Mouse (Mus musculus) kidney, postnatal 0 days (tissue): ENCODE data around the gene Slc24a1. TPM values are rescaled to one million over a fixed set of nuclear protein-coding genes. Genes with fewer than 3 reads are reported as not detected.

Source experiments
- ATAC-seq: fragments of 200-750 bp; cut with Nextera tagmentation; replicated peaks from 2 replicates; pipeline ENCODE4 v1.8.0; 2017; ENCODE audit warnings: low read depth, moderate number of reproducible peaks, moderate TSS enrichment, moderate library complexity; ENCODE audit not compliant: low FRiP score
- DNase-seq: peaks from one replicate; pipeline ENCODE4 v3.0.0-alpha.2; 2016; ENCODE audit warnings: low spot score
- H3K27ac ChIP-seq: fragments of 300-500 bp; sonication (generic); 2 replicates; pipeline ENCODE4 v1.5.1; 2014; ENCODE audit warnings: mild to moderate bottlenecking
- H3K27me3 ChIP-seq: fragments of 300-500 bp; sonication (generic); 2 replicates; pipeline ENCODE4 v1.6.1; 2014; ENCODE audit warnings: low read length, mixed read lengths; ENCODE audit not compliant: insufficient read depth
- H3K36me3 ChIP-seq: fragments of 300-500 bp; sonication (generic); 2 replicates; pipeline ENCODE4 v1.6.1; 2014; ENCODE audit warnings: low read length, mixed read lengths; ENCODE audit not compliant: insufficient read depth
- H3K4me1 ChIP-seq: fragments of 300-500 bp; sonication (generic); replicated peaks from 2 replicates; pipeline ENCODE4 v1.6.1; 2014; ENCODE audit warnings: antibody characterized with exemption, low read length, mixed read lengths; ENCODE audit not compliant: insufficient read depth
- H3K4me2 ChIP-seq: fragments of 300-500 bp; sonication (generic); 2 replicates; pipeline ENCODE4 v1.6.1; 2014; ENCODE audit warnings: mild to moderate bottlenecking, low read length, moderate library complexity, mixed read lengths
- H3K4me3 ChIP-seq: fragments of 300-500 bp; sonication (generic); replicated peaks from 2 replicates; pipeline ENCODE4 v1.5.1; 2014; ENCODE audit warnings: low read depth, low read length
- H3K9ac ChIP-seq: fragments of 300-500 bp; sonication (generic); 2 replicates; pipeline ENCODE4 v1.6.1; 2014; ENCODE audit warnings: low read depth, low read length
- H3K9me3 ChIP-seq: fragments of 300-500 bp; sonication (generic); replicated peaks from 2 replicates; pipeline ENCODE4 v1.6.1; 2016; ENCODE audit warnings: low read length, inconsistent platforms, mixed read lengths
- CTCF ChIP-seq: IDR thresholded peaks from 2 replicates; pipeline ENCODE4 v1.5.1; 2016; ENCODE audit warnings: antibody characterized with exemption, low read depth, mild to moderate bottlenecking, moderate library complexity
- WGBS: fragments of 180-500 bp; shearing (Covaris S2); extraction: QIAGEN DNeasy Blood & Tissue Kit; methylation state at CpG from one replicate; pipeline ENCODE4 v1.1.7; 2014; 5-methylcytosine and 5-hydroxymethylcytosine counted together
- polyA plus RNA-seq: library from polyadenylated mRNA; unstranded; fragments of >200 nt; fragmentation: Nextera tagmentation; extraction: Ambion mirVana; gene quantifications from 2 replicates; pipeline ENCODE4 v1.2.1, GENCODE M21; 2015

Gene Slc24a1
- polyA plus RNA-seq, 1 experiment from 2014 or later: not detected

DNA sequence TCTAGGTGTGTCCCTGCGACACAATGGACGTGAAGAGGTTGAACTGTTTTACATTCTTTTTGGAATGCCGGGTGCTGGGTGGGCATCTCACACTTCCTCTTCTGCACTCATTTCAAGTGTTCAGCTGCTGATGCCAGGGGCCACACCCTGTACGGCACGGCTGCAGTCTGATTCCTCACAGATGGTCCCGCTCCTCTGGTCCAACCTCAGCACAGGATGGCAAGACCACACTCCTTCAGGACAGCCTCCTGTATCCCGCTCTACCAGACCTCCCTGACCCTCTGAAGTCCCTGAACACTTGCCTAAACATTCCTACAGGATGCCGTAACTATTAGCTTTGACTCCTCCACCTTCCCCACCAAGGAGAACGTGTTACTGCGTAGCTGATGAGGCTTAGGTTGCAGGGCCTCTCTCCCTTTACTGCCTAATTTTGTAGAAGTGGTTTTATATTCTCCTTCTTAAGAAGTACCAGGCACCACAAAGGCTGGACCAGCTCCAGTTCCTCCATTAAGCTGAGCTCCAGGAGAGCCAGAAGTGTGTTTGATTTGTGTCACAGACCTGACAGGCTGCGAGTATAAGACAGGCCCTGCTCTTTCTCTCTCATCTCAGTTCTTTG, 10.6 kb downstream of the Slc24a1 start:
- Histone ChIP-seq H3K9me3 (no peaks in the 10 kb centered on the region), H3K36me3 (no peaks in the 10 kb centered on the region), H3K27me3 (no peaks in the 10 kb centered on the region), H3K4me1 (0 out of 2 replicates have a peak, but pooled peaks cover 5% of the 10 kb centered on the region), H3K9ac (no peak overlapping the region), H3K27ac (no peak overlapping the region), H3K4me3 (no peak overlapping the region), H3K4me2 (no peak overlapping the region)
- ATAC-seq (no peak), DNase-seq (no peak)
- 47% methylated on average over 11 of the region's 11 CpGs for WGBS
- TF ChIP-seq CTCF: no peak

DNA sequence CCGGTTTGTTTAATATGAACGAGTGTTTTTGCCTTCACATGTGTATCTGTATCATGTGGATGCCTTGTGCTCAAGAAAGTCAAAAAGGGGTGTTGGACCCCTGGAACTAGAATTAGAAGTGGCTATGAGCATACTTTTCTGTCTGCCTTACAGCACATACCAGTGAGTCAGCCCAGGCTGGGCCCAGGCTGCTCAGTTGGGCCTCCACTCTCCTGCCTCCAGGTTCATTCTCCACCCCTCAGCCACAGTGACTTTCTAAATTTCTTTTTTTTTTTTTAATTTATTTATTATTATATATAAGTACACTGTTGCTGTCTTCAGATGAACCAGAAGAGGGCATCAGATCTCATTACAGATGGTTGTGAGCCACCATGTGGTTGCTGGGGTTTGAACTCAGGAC, 11.6 kb downstream of the Slc24a1 start:
- TF ChIP-seq CTCF: no peak
- Histone ChIP-seq H3K4me2 (no peak overlapping the region), H3K4me1 (0 out of 2 replicates have a peak, but pooled peaks cover 5% of the 10 kb centered on the region), H3K4me3 (no peak overlapping the region), H3K36me3 (no peaks in the 10 kb centered on the region), H3K9me3 (no peaks in the 10 kb centered on the region), H3K27me3 (no peaks in the 10 kb centered on the region), H3K27ac (no peak overlapping the region), H3K9ac (no peak overlapping the region)
- ATAC-seq (no peak), DNase-seq (no peak)
- WGBS: 84% methylated on average over 2 of the region's 2 CpGs

DNA sequence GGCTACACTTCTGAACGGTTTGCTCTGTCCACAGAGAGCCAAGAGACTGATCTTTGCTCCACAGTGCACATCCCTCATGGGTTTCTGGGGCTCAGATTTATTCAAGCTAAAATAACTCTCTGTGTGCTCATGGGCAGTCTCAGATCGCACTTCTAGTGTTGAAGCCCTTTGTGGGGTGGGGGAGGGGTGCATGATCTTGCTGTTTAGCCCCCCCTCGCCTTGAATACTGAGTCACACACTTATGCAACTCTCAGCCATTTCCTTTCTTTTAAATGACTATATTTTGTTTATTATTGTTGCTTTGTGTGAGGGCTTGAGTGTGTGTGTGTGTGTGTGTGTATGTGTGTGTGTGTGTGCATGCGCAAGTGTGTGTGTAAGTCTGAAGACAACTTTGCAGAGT, 12.1 kb downstream of the Slc24a1 start:
- DNase-seq (no peak), ATAC-seq (no peak)
- no peak overlapping the region for H3K4me3 ChIP-seq
- TF ChIP-seq CTCF: no peak
- 51% methylated on average over 4 of the region's 4 CpGs for WGBS
- H3K27me3 ChIP-seq: no peaks in the 10 kb centered on the region
- no peaks in the 10 kb centered on the region for H3K36me3 ChIP-seq
- H3K9me3 ChIP-seq: no peaks in the 10 kb centered on the region
- no peak overlapping the region for H3K27ac ChIP-seq
- H3K4me2 ChIP-seq: no peak overlapping the region
- 0 out of 2 replicates have a peak, but pooled peaks cover 4% of the 10 kb centered on the region for H3K4me1 ChIP-seq
- no peak overlapping the region for H3K9ac ChIP-seq

DNA sequence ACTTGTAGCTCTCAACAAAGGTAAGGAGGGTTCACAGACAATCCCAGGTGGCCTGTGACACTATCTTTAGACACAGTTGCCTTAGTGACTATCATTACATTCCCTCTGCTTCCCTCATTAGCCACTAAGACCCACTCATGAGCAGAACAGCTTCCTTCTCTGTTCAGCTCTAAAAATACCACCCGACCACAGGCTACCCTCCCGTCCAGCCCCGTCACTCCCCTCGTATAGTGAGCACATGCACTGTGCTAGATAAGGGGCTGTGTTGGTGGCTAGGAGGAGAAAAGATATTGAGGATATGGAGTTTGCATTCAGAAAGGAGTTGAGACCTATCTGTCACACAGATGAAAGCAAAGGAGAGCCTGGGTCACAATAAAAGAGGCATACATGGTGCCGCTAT, 12.9 kb downstream of the Slc24a1 start:
- Histone ChIP-seq H3K36me3 (no peaks in the 10 kb centered on the region), H3K4me1 (no peaks in the 10 kb centered on the region), H3K9ac (no peak overlapping the region), H3K4me2 (no peak overlapping the region), H3K9me3 (no peaks in the 10 kb centered on the region), H3K27me3 (no peaks in the 10 kb centered on the region), H3K27ac (no peak overlapping the region), H3K4me3 (no peak overlapping the region)
- WGBS: 78% methylated on average over 5 of the region's 5 CpGs
- ATAC-seq (no peak), DNase-seq (no peak)
- no peak for TF ChIP-seq CTCF

DNA sequence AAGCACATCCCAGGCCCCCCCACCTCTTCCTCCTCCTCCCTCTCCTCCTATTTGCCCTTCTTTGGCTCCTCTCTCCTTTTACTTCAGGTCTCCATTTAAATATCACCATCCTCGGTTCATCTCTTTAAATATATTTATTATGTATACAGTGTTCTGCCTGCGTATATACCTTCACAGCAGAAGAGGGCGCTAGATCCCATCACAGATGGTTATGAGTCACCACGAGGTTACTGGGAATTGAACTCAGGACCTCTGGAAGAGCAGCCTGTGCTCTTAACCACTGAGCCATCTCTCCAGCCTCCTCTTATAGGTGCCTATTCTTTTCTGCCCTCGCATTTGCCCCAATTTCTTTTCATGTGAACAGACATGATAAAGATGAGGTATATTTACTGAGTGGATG, 13.9 kb downstream of the Slc24a1 start:
- 65% methylated on average over 5 of the region's 5 CpGs for WGBS
- Histone ChIP-seq H3K4me2 (no peak overlapping the region), H3K36me3 (no peaks in the 10 kb centered on the region), H3K4me3 (no peak overlapping the region), H3K27me3 (no peaks in the 10 kb centered on the region), H3K9me3 (no peaks in the 10 kb centered on the region), H3K27ac (no peak overlapping the region), H3K4me1 (no peaks in the 10 kb centered on the region), H3K9ac (no peak overlapping the region)
- no peak for DNase-seq
- TF ChIP-seq CTCF: peak; percentile 23; the same call in 1 of the 2 replicates
- ATAC-seq: no peak

DNA sequence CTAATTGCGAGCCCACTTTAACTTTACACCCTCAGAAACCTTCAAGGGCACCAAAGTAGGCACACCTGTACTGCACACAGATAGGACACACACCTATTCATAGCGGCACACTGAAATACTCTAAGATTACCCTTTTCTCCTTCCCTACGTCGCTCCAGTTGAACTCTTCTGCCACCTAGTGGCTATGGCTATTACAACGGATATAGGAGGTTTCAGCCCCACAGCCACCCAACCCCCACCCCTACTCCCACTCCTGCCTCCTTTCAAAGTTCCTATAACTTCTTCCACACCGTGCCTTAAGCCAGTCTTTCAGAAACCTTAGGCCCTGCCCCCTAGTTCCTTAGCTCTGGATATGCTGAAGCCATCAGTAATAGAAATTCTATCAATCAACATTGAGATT, 14.9 kb downstream of the Slc24a1 start:
- H3K9ac ChIP-seq: no peak overlapping the region
- peak; percentile 85 for TF ChIP-seq CTCF
- 10% methylated on average over 6 of the region's 6 CpGs for WGBS
- no peak overlapping the region for H3K27ac ChIP-seq
- H3K27me3 ChIP-seq: no peaks in the 10 kb centered on the region
- H3K36me3 ChIP-seq: no peaks in the 10 kb centered on the region
- H3K4me2 ChIP-seq: no peak overlapping the region
- H3K4me1 ChIP-seq: no peaks in the 10 kb centered on the region
- ATAC-seq: no peak
- DNase-seq: peak; percentile 83
- no peak overlapping the region for H3K4me3 ChIP-seq
- H3K9me3 ChIP-seq: no peaks in the 10 kb centered on the region
